Mouse (Mus musculus): ENCODE measurements around the gene Ogt. TPM values are rescaled to one million over a fixed set of nuclear protein-coding genes. Genes with fewer than 3 reads are reported as not detected.

Ogt gene
- 160 and 168 TPM in 2 replicates for polyA plus RNA-seq (2015; fragmentation: Nextera tagmentation; extraction: Ambion mirVana)

DNA sequence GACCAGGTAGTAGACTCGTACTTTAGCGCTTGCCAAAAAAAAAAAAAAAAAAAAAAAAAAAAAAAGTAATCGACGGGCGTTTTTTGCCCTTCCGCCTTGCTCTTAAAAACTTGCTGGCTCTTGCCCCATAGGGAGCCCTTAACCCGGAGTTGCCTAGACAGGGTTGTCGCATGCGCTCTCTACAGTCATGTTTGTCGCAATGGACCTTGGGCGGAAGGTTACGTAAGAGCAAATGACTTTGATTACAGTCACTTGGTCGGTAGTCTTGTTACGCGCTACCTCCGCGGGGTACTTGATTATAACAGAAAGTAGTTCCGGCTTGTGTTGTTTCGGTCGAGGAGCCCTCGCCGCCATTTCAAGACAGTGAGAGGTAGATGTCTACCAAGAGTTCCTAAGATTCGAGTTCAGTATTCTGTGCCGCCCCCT, at the start of gene Ogt:
Ogt (plus strand) TSS at position 320 of the 426 bp plus-strand sequence.
- Histone ChIP-seq H3K36me3 (no peaks in the 10 kb centered on the region), H3K27ac (replicated peaks) (peak within 1 kb of the TSS; percentile 86), H3K4me3 (replicated peaks) (peak within 1 kb of the TSS; percentile 63), H3K9me3 (replicated peaks) (no peaks in the 10 kb centered on the region), H3K4me1 (no peaks in the 10 kb centered on the region; the same call in 1 of the 2 replicates), H3K9ac (peak within 1 kb of the TSS; percentile 64), H3K4me2 (replicated peaks) (peak within 1 kb of the TSS; percentile 49), H3K27me3 (no peaks in the 10 kb centered on the region; the same call in 1 of the 2 replicates)
- peak; percentile 94 for ATAC-seq (ENCODE audit: insufficient number of reproducible peaks, low FRiP score, low TSS enrichment, low read depth)
- WGBS: 8% methylated on average over 24 of the region's 24 CpGs

DNA sequence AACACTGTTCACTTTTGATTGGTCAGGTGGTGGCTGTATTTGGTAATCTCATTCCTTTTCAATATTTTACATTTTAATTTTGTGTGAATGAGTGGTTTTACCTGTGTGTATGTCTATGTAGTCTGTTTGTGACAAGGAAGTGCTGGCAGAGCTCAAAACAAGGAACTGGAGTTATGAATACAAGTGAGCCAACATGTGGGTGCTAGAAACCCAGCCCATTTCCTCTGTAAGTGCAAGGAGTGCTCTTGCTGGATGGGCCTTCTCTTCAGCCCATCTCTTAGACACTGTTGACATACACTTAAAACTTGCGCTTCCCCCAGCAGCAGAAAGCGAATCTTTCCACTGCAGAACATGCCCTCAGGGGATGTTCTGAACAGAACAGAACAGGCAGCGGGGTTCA, 23.7 kb upstream of the Ogt start:
- Histone ChIP-seq H3K4me2 (replicated peaks) (no peak overlapping the region), H3K9me3 (replicated peaks) (no peaks in the 10 kb centered on the region), H3K4me1 (no peaks in the 10 kb centered on the region), H3K36me3 (no peaks in the 10 kb centered on the region), H3K4me3 (replicated peaks) (no peak overlapping the region), H3K9ac (no peak overlapping the region), H3K27me3 (no peaks in the 10 kb centered on the region), H3K27ac (replicated peaks) (no peak overlapping the region)
- 64% methylated on average over 3 of the region's 3 CpGs for WGBS
- ATAC-seq (ENCODE audit: insufficient number of reproducible peaks, low FRiP score, low TSS enrichment, low read depth): no peak

DNA sequence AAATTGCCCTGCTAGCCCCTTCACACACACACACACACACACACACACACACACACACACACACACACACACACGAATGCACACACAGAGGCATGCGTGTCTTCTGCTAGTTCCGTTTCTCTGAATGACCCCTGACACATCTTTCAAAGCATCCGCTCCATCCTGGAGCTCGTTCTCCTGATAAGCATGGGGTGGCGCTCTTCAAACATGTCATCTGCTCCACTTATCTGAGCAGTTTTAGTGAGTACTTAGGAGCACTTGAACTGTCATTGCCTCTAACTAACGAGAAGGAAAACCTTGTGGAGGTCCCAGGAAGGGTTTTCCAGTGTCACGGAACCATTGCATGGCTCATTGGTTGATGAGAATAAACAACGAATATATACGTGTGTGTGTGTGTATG, 22.0 kb upstream of the Ogt start:
- ATAC-seq (ENCODE audit: insufficient number of reproducible peaks, low FRiP score, low TSS enrichment, low read depth): no peak
- WGBS: 75% methylated on average over 10 of the region's 10 CpGs
- Histone ChIP-seq H3K27ac (replicated peaks) (no peak overlapping the region), H3K36me3 (no peaks in the 10 kb centered on the region), H3K27me3 (no peaks in the 10 kb centered on the region; the same call in 1 of the 2 replicates), H3K9me3 (replicated peaks) (no peaks in the 10 kb centered on the region), H3K4me1 (no peaks in the 10 kb centered on the region), H3K9ac (no peak overlapping the region), H3K4me3 (replicated peaks) (no peak overlapping the region), H3K4me2 (replicated peaks) (no peak overlapping the region)

DNA sequence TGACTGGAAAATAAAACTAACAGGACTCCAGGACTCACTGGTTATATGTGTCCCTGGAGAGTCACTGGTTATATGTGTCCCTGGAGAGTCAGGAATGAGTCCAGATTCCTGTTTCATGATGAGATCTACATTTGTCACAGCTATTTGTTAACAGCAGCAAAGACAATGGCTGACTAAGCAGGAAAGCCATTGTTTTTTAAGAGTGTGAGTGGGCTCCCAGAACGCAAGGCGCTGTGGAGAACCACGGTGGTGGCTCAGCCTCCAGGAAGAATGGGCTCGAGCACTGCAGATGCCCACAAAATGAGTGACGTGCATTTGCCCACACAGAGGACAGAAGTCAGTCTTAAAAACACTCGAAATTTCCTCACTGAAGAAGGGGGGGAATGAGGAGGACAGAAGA, 19.5 kb upstream of the Ogt start:
- WGBS: 66% methylated on average over 6 of the region's 6 CpGs
- ATAC-seq (ENCODE audit: insufficient number of reproducible peaks, low FRiP score, low TSS enrichment, low read depth): no peak

DNA sequence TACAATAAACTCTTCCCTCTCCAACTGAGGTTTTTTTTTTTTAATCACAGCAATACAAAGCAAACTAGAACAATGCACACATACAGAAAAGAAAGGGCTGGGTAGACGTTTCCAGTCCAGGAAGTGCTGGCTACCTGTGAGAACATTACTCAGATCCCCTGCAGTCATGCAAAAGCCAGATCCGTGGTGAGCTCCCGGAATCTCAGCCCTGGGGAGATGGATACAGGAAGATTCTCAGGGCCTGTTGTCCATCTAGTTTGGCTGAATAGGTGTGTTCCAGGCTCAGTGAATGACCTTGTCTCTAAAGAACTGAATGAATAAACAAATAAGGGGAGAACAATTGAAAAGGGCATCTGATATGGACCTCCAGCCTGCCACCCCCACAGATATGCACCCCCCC, 17.3 kb upstream of the Ogt start:
- WGBS: 50% methylated on average over 3 of the region's 3 CpGs
- Histone ChIP-seq H3K4me1 (no peaks in the 10 kb centered on the region), H3K27ac (replicated peaks) (no peak overlapping the region), H3K4me3 (replicated peaks) (no peak overlapping the region), H3K9me3 (replicated peaks) (no peaks in the 10 kb centered on the region), H3K4me2 (replicated peaks) (no peak overlapping the region), H3K9ac (no peak overlapping the region), H3K27me3 (no peaks in the 10 kb centered on the region; the same call in 1 of the 2 replicates), H3K36me3 (no peaks in the 10 kb centered on the region)
- no peak for ATAC-seq (ENCODE audit: insufficient number of reproducible peaks, low FRiP score, low TSS enrichment, low read depth)

More for the DNA sequence above, 19.5 kb upstream of the Ogt start:
- Histone ChIP-seq H3K27me3 (no peaks in the 10 kb centered on the region; the same call in 1 of the 2 replicates), H3K9ac (no peak overlapping the region), H3K36me3 (no peaks in the 10 kb centered on the region), H3K4me3 (replicated peaks) (no peak overlapping the region), H3K4me2 (replicated peaks) (no peak overlapping the region), H3K9me3 (replicated peaks) (no peaks in the 10 kb centered on the region), H3K27ac (replicated peaks) (no peak overlapping the region), H3K4me1 (no peaks in the 10 kb centered on the region)

DNA sequence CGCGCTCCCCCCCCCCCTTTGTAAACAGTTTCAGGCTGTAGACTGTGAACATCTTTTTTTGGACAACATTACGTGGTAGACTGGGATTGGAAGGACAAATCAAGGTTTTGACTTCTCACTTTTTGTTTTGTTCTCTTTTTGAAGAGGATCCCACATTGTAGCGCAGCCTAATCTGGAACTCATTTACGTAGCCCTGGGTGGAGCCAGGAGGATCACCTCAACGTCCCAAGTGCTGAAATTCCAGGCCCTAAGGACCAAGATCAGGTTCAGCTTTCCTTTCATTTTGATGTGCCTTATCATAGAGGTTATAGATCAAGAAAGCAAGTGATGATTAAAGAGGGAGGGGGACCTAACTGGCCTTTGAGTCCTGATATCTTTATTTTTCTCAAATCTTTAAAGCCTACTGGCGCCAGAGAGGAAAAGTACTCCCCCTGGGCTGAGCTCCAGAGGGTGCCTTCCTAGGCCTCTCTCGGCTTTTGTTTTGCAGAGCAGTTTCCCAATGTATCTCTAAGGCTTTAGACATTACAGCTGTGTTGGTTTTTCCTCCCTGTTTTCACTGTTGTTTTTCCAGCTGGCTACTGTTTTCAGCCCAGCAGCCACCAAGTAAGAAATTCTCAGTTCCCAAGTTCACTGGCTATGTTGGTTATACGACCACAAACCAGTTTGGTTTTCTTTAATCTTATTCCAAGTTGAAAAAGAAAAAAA, 2.9 kb upstream of the Ogt start:
- H3K9ac ChIP-seq: no peak overlapping the region
- ATAC-seq (ENCODE audit: insufficient number of reproducible peaks, low FRiP score, low TSS enrichment, low read depth): no peak
- no peaks in the 10 kb centered on the region for H3K4me1 ChIP-seq
- no peak overlapping the region for H3K4me2 ChIP-seq (replicated peaks)
- H3K36me3 ChIP-seq: no peaks in the 10 kb centered on the region
- no peaks in the 10 kb centered on the region; the same call in 1 of the 2 replicates for H3K27me3 ChIP-seq
- H3K9me3 ChIP-seq (replicated peaks): no peaks in the 10 kb centered on the region
- WGBS: 43% methylated on average over 7 of the region's 9 CpGs
- no peak overlapping the region for H3K27ac ChIP-seq (replicated peaks)
- H3K4me3 ChIP-seq (replicated peaks): no peak overlapping the region

DNA sequence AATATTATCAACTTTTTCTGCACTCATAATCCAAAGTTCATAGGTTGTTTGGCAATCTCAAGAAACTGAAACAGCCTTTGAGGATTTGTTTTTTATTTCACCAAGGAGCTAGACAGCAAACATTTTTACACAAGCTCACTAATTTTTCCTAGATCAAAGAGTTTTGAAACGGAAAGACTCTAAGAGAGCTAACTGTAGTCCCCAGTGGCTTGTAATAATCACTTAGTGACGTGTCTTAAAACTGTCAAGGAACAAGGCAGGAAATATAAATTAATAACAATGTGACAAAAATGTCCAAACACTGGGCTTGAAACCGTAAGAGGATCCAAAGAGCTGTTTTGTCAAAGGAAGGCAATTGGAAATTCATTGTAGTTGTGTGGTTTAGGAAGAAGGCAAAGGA, 1.0 kb upstream of the Ogt start:
- ATAC-seq (ENCODE audit: insufficient number of reproducible peaks, low FRiP score, low TSS enrichment, low read depth): no peak
- 25% methylated on average over 3 of the region's 3 CpGs for WGBS
- peak overlapping the region; percentile 63 for H3K4me3 ChIP-seq (replicated peaks)
- H3K9ac ChIP-seq: no peak overlapping the region
- no peaks in the 10 kb centered on the region for H3K9me3 ChIP-seq (replicated peaks)
- H3K4me1 ChIP-seq: no peaks in the 10 kb centered on the region; the same call in 1 of the 2 replicates
- H3K27me3 ChIP-seq: no peaks in the 10 kb centered on the region; the same call in 1 of the 2 replicates
- no peaks in the 10 kb centered on the region for H3K36me3 ChIP-seq
- peak overlapping the region; percentile 39 for H3K4me2 ChIP-seq (replicated peaks)
- peak overlapping the region; percentile 51; the same call in 1 of the 2 replicates for H3K27ac ChIP-seq (replicated peaks)

DNA sequence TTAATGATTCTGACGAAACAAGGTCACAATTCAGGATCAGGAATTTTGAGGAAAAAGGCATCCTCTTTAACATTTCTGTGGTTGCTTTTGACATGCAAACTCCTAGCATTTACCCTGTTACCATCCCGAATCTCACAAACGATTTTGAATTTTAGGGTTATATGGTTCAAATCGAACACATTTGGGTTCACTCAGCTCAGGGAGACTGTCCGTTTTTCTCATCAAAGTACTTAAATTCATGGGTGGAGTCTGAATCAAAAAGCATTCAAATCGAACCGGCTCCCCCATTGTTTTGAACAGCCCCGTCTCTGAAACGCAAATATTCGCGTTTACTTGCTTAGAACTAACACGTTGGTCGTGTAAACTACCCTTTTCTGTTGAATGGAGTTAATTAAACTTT, 554 bp upstream of the Ogt start:
- no peaks in the 10 kb centered on the region; the same call in 1 of the 2 replicates for H3K4me1 ChIP-seq
- no peak overlapping the region for H3K9ac ChIP-seq
- H3K9me3 ChIP-seq (replicated peaks): no peaks in the 10 kb centered on the region
- WGBS: 17% methylated on average over 13 of the region's 13 CpGs
- peak overlapping the region; percentile 51 for H3K27ac ChIP-seq (replicated peaks)
- no peaks in the 10 kb centered on the region for H3K36me3 ChIP-seq
- H3K27me3 ChIP-seq: no peaks in the 10 kb centered on the region; the same call in 1 of the 2 replicates
- peak overlapping the region; percentile 39 for H3K4me2 ChIP-seq (replicated peaks)
- ATAC-seq (ENCODE audit: insufficient number of reproducible peaks, low FRiP score, low TSS enrichment, low read depth): no peak
- H3K4me3 ChIP-seq (replicated peaks): peak overlapping the region; percentile 63

DNA sequence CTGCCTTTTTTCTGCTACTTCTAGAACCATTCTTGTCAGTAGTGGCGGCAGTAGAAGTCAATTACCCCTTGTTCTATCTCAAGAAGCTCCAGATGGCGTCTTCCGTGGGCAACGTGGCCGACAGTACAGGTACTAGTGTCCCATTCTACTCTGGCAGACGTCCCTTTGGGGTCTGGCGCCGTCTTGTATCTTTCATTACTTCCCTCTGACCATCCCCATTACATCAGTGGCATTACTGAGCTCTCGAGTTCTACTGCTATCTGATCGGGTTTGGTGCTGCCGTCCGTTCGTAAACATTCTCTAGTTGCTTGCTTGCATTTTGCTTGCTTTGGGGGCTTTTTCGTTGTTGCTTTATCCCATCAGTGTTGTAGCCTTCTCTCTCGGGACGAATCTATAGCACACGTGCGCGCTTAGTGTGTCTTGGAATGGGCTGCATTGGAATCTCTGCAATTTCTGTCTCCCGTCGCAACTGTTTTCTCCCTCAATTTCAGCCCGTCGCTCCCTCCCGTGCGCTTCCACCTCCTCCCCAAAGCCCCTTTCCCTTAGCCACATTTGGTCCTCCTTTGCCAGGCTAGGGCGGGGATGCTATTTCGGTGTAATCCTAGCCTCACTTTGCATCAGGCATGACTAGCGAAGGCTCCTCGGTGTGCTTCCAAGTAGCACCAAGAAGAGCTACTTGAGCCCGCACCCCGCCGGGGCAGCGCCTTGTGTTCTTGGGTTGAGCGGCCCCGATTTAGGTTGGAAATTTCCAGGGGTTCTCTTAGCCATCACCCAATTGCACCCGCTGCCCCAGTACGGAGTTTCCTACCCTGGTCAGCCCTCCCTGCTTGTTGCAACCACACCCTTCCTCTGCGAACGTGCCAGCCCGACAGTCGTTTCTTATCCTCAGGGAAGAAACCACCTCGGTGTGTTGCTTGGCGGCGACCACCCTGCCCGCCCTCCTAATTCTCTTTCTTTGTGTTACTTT, 617 bp downstream of the Ogt start:
- peak overlapping the region; percentile 86 for H3K27ac ChIP-seq (replicated peaks)
- peak overlapping the region; percentile 49 for H3K4me2 ChIP-seq (replicated peaks)
- H3K27me3 ChIP-seq: no peaks in the 10 kb centered on the region; the same call in 1 of the 2 replicates
- peak overlapping the region; percentile 64 for H3K9ac ChIP-seq
- 19% methylated on average over 45 of the region's 45 CpGs for WGBS
- no peaks in the 10 kb centered on the region for H3K9me3 ChIP-seq (replicated peaks)
- ATAC-seq (ENCODE audit: insufficient number of reproducible peaks, low FRiP score, low TSS enrichment, low read depth): peak; percentile 37
- H3K36me3 ChIP-seq: no peaks in the 10 kb centered on the region
- no peaks in the 10 kb centered on the region; the same call in 1 of the 2 replicates for H3K4me1 ChIP-seq
- peak overlapping the region; percentile 63 for H3K4me3 ChIP-seq (replicated peaks)

DNA sequence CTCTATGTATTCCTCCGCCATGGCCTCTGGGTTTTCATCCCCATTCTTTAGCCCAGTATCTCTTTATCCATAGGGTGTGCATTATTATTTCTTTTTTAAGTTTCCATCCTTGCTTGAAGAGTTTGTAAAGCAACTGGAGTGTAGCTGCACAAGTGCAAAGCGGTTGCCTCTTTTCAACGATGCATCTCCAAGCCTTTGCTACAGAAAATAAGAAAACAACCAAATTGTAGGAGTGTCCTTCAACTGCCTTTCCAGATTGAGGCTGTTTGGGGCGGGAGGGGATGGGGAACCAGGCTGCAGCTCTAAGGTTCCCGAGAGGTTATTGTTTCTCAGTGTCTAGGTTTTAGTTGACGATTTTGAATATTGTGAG, 1.3 kb downstream of the Ogt start:
- Histone ChIP-seq H3K9me3 (replicated peaks) (no peaks in the 10 kb centered on the region), H3K36me3 (no peaks in the 10 kb centered on the region), H3K4me3 (replicated peaks) (peak overlapping the region; percentile 63), H3K9ac (peak overlapping the region; percentile 64), H3K27me3 (no peaks in the 10 kb centered on the region; the same call in 1 of the 2 replicates), H3K4me1 (no peaks in the 10 kb centered on the region; the same call in 1 of the 2 replicates), H3K27ac (replicated peaks) (peak overlapping the region; percentile 86; the same call in 1 of the 2 replicates), H3K4me2 (replicated peaks) (peak overlapping the region; percentile 49)
- 14% methylated on average over 6 of the region's 6 CpGs for WGBS
- ATAC-seq (ENCODE audit: insufficient number of reproducible peaks, low FRiP score, low TSS enrichment, low read depth): no peak

DNA sequence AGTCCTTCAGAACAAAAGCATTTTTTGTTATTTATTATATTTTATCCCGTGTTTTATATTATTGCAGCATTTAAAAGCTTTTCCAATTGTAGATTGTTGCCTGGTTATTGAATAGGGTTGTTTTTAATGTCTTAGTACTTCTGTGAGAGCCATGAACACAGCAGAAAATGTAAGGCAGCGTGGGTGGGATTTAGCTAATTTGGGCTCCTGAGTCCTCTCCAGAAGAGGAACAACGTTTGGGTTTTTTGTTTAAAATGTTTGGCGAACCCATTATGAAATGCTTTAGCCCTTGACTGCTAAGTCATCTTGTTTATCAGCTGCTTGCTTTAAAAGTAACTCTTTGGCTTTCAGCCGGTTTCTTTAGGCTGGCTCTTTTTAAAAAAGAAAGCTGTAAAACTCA, 2.2 kb downstream of the Ogt start:
- Histone ChIP-seq H3K4me2 (replicated peaks) (peak overlapping the region; percentile 49), H3K27me3 (no peaks in the 10 kb centered on the region; the same call in 1 of the 2 replicates), H3K9me3 (replicated peaks) (no peaks in the 10 kb centered on the region), H3K27ac (replicated peaks) (no peak overlapping the region), H3K9ac (no peak overlapping the region), H3K36me3 (no peaks in the 10 kb centered on the region), H3K4me3 (replicated peaks) (peak overlapping the region; percentile 63), H3K4me1 (no peaks in the 10 kb centered on the region; the same call in 1 of the 2 replicates)
- no peak for ATAC-seq (ENCODE audit: insufficient number of reproducible peaks, low FRiP score, low TSS enrichment, low read depth)
- WGBS: 17% methylated on average over 5 of the region's 5 CpGs
